Comparison of ENCODE assay signal across 12 mouse cellular contexts in genomic region chr7:6834950-6835349, GRCm38 (mm10).
A peak's percentile ranks its signal among the peaks of the same experiment; 100 is the strongest.
DNase-seq lines count a peak whose midpoint lies in the region; ATAC-seq and TF ChIP-seq lines count a peak whose summit lies in the region.
"Had no signal": no experiment of that assay in that cellular context is flagged by ENCODE, and none has a peak within 500 bp of the region (broad histone marks: within the 10 kb centered on the region; RNA-seq: fewer than 3 reads in every experiment).

No protein-coding gene starts in this region.

- no peaks in the 10 kb centered on the region for H3K9me3 ChIP-seq in lung, embryonic 15.5 days
- H3K9me3 ChIP-seq in forebrain, postnatal 0 days (ENCODE audit: low read length) = no peaks in the 10 kb centered on the region
- H3K9me3 ChIP-seq in liver, embryonic 16.5 days (replicated peaks; ENCODE audit: control insufficient read depth, low read length) = no peaks in the 10 kb centered on the region
- no peaks in the 10 kb centered on the region for H3K9me3 ChIP-seq in stomach, postnatal 0 days (ENCODE audit: control insufficient read depth, low read length)

- TF ChIP-seq CTCF in forebrain, postnatal 0 days (IDR thresholded peaks at IDR 0.05; ENCODE audit: low read depth) = no peak
- TF ChIP-seq CTCF in stomach, postnatal 0 days (IDR thresholded peaks at IDR 0.05; ENCODE audit: low read depth) = no peak

- H3K4me1 ChIP-seq in lung, embryonic 15.5 days = peaks cover 7% of the 10 kb centered on the region; the same call in 1 of the 2 replicates
- no peaks in the 10 kb centered on the region for H3K4me1 ChIP-seq in forebrain, postnatal 0 days (ENCODE audit: insufficient read depth)
- no peaks in the 10 kb centered on the region; the same call in 1 of the 2 replicates for H3K4me1 ChIP-seq in liver, embryonic 16.5 days (ENCODE audit: control insufficient read depth, low read depth, low read length)
- no peaks in the 10 kb centered on the region for H3K4me1 ChIP-seq in stomach, postnatal 0 days (replicated peaks; ENCODE audit: control insufficient read depth, insufficient read depth)

- H3K9ac ChIP-seq in lung, embryonic 15.5 days = no peak overlapping the region
- H3K9ac ChIP-seq in forebrain, postnatal 0 days = no peak overlapping the region
- no peak overlapping the region for H3K9ac ChIP-seq in liver, embryonic 16.5 days (ENCODE audit: low read depth, low read length)
- no peak overlapping the region for H3K9ac ChIP-seq in stomach, postnatal 0 days (ENCODE audit: low read length)

- peak overlapping the region; percentile 79 for H3K27ac ChIP-seq in lung, embryonic 15.5 days
- peak overlapping the region; percentile 6; the same call in 1 of the 2 replicates for H3K27ac ChIP-seq in forebrain, postnatal 0 days (ENCODE audit: low read depth, low read length)
- no peak overlapping the region for H3K27ac ChIP-seq in liver, embryonic 16.5 days (ENCODE audit: low read length)
- H3K27ac ChIP-seq in stomach, postnatal 0 days (replicated peaks) = no peak overlapping the region

- no peak overlapping the region for H3K4me3 ChIP-seq in lung, embryonic 15.5 days
- H3K4me3 ChIP-seq in forebrain, postnatal 0 days (ENCODE audit: low read depth, low read length) = no peak overlapping the region
- H3K4me3 ChIP-seq in liver, embryonic 16.5 days (ENCODE audit: low read depth, low read length) = no peak overlapping the region
- no peak overlapping the region for H3K4me3 ChIP-seq in stomach, postnatal 0 days (ENCODE audit: low read depth, low read length)

- 39% methylated on average over 5 of the region's 5 CpGs for WGBS in lung, embryonic 15.5 days
- WGBS in forebrain, postnatal 0 days = 38% methylated on average over 5 of the region's 5 CpGs
- 42% methylated on average over 5 of the region's 5 CpGs for WGBS in liver, embryonic 16.5 days (ENCODE audit: insufficient replicate concordance)
- 27% methylated on average over 5 of the region's 5 CpGs for WGBS in stomach, postnatal 0 days

- ATAC-seq in lung, embryonic 15.5 days (ENCODE audit: borderline replicate concordance, extremely low read depth, low FRiP score, low TSS enrichment) = no peak
- ATAC-seq in forebrain, postnatal 0 days = peak; percentile 26; the same call in 1 of the 2 replicates
- ATAC-seq in liver, embryonic 16.5 days (ENCODE audit: low read depth) = peak; percentile 63; the same call in 1 of the 2 replicates
- peak; percentile 57; the same call in 1 of the 2 replicates for ATAC-seq in stomach, postnatal 0 days (ENCODE audit: low FRiP score, low TSS enrichment)

- H3K27me3 ChIP-seq in lung, embryonic 15.5 days = no peaks in the 10 kb centered on the region
- no peaks in the 10 kb centered on the region for H3K27me3 ChIP-seq in forebrain, postnatal 0 days (ENCODE audit: insufficient read depth, low read length)
- H3K27me3 ChIP-seq in liver, embryonic 16.5 days (ENCODE audit: control insufficient read depth, insufficient read depth, low read depth, low read length) = no peaks in the 10 kb centered on the region
- no peaks in the 10 kb centered on the region for H3K27me3 ChIP-seq in stomach, postnatal 0 days (ENCODE audit: control insufficient read depth, insufficient read depth, low read length)

- DNase-seq in lung, postnatal 14 days = no peak
- no peak for DNase-seq in forebrain, postnatal 0 days
- no peak for DNase-seq in stomach, postnatal 0 days (ENCODE audit: low spot score)
- DNase-seq in right cerebral cortex, adult 2 months (ENCODE audit: low spot score in 2 of 2) = no peak
- DNase-seq in ovary, adult 18-20 months (ENCODE audit: low spot score) = no peak
- DNase-seq: adrenal gland, adult 8-10 months; heart, adult 11 months; kidney, postnatal 14 days; lung, postnatal 4 days; thymus, postnatal 25 days had no signal

- no peak overlapping the region for H3K4me2 ChIP-seq in lung, embryonic 15.5 days
- no peak overlapping the region for H3K4me2 ChIP-seq in forebrain, postnatal 0 days (ENCODE audit: low read depth)
- H3K4me2 ChIP-seq in liver, embryonic 16.5 days (ENCODE audit: low read depth, low read length) = no peak overlapping the region
- H3K4me2 ChIP-seq in stomach, postnatal 0 days (replicated peaks; ENCODE audit: low read depth) = no peak overlapping the region

- TF ChIP-seq EP300 in stomach, postnatal 0 days (optimal IDR thresholded peaks at IDR 0.05) = no peak

- no peaks in the 10 kb centered on the region for H3K36me3 ChIP-seq in lung, embryonic 15.5 days
- H3K36me3 ChIP-seq in forebrain, postnatal 0 days (ENCODE audit: insufficient read depth) = no peaks in the 10 kb centered on the region
- no peaks in the 10 kb centered on the region for H3K36me3 ChIP-seq in liver, embryonic 16.5 days (ENCODE audit: control insufficient read depth, insufficient read depth)
- H3K36me3 ChIP-seq in stomach, postnatal 0 days (ENCODE audit: control insufficient read depth, insufficient read depth, low read length) = no peaks in the 10 kb centered on the region

Comparison
In these comparisons a context has a peak if more than half of its experiments do, and no peak if none do; other contexts are left out.
1. H3K27ac ChIP-seq: peak in lung, embryonic 15.5 days (single experiment) and forebrain, postnatal 0 days (single experiment); none in liver, embryonic 16.5 days (single experiment) and stomach, postnatal 0 days (single experiment).